Mouse (Mus musculus) urinary bladder, postnatal 25 days (tissue): ENCODE data around the gene Syt10.
"Not testable (repeated sequence)": the region's sequence is repeated elsewhere in the genome, so short reads cannot be mapped to it uniquely, and the experiment has no call there.

ENCODE experiments used
- DNase-seq: peaks from one replicate; pipeline ENCODE4 v3.0.0; 2022; ENCODE audit warnings: low spot score

Gene Syt10

GRCm38 (mm10) chr15:89841364-89842017 lies at the start of gene Syt10:
Gene Syt10 (minus strand): TSS chr15:89841860.
- DNase-seq: no peak

- no peak for DNase-seq
Observed at GRCm38 (mm10) chr15:89883799-89884198, 42.1 kb upstream of the Syt10 start.

GRCm38 (mm10) chr15:89878981-89879380 lies 37.3 kb upstream of the Syt10 start:
- DNase-seq: no peak

GRCm38 (mm10) chr15:89816098-89816497 lies 25.6 kb downstream of the Syt10 start:
- DNase-seq: no peak

- DNase-seq: no peak
Observed at GRCm38 (mm10) chr15:89804478-89804877, 37.2 kb downstream of the Syt10 start.

- no peak for DNase-seq
Observed at GRCm38 (mm10) chr15:89779928-89780327, 61.7 kb downstream of the Syt10 start.

GRCm38 (mm10) chr15:89766016-89766415 lies 75.6 kb downstream of the Syt10 start:
- DNase-seq: not testable (repeated sequence)

GRCm38 (mm10) chr15:89733611-89734010 lies 108.0 kb downstream of the Syt10 start:
- DNase-seq: no peak
